Comparison of ENCODE assay signal across 16 mouse cellular contexts in the genomic region with DNA sequence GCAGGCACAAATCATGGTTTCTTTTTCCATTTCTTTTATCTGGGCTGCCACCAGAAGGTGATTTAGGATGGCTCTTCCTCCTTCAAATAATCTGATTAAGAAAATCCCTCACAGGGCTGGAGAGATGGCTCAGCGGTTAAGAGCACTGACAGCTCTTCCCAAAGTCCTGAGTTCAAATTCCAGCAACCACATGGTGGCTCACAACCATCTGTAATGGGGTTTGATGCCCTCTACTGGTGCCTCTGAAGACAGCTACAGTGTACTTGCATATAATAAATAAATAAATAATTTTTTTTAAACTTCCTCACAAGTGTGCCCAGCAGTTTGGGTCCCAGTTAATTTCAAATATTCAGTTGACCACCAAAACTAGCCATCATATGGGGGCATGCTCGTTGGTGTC. TPM values are rescaled to one million over a fixed set of nuclear protein-coding genes. Genes with fewer than 3 reads are reported as not detected.
DNase-seq lines count a peak whose midpoint lies in the region; TF ChIP-seq lines count a peak whose summit lies in the region.
"Had no signal": no experiment of that assay in that cellular context is flagged by ENCODE, and none has a peak within 500 bp of the region (broad histone marks: within the 10 kb centered on the region; RNA-seq: fewer than 3 reads in every experiment).

No protein-coding gene starts in this region.

- DNase-seq in left cerebral cortex, adult 2 months (ENCODE audit: extremely low spot score in 1 of 2, low spot score in 2 of 2) = no peak
- no peak for DNase-seq in left cerebral cortex, postnatal 4 days
- peak; percentile 26 for DNase-seq in thymus, postnatal 25 days
- no peak for DNase-seq in thymus, postnatal 36 days
- DNase-seq in MN1 (ENCODE audit: low spot score) = peak; percentile 73
- no peak for DNase-seq in forebrain, embryonic 10.5 days (ENCODE audit: extremely low spot score, low spot score)
- DNase-seq in cerebellum, postnatal 14 days = no peak
- DNase-seq: cerebellum, adult 18-20 months; kidney, postnatal 36 days had no signal

- H3K4me1 ChIP-seq in forebrain, embryonic 10.5 days = peaks cover 17% of the 10 kb centered on the region

- peak; percentile 40 for TF ChIP-seq CTCF in left cerebral cortex, adult 2 months (IDR thresholded peaks at IDR 0.05)

- H3K27ac ChIP-seq in left cerebral cortex, adult 2 months = no peak overlapping the region
- no peak overlapping the region for H3K27ac ChIP-seq in forebrain, embryonic 10.5 days
- H3K27ac ChIP-seq: heart, embryonic 13.5 days; hindbrain, embryonic 13.5 days; liver, embryonic 15.5 days; neural tube, embryonic 13.5 days had no signal

- peaks cover 7% of the 10 kb centered on the region for H3K9me3 ChIP-seq in forebrain, embryonic 10.5 days
- H3K9me3 ChIP-seq: hindbrain, embryonic 13.5 days; liver, embryonic 15.5 days had no signal

- peaks cover 17% of the 10 kb centered on the region for H3K36me3 ChIP-seq in forebrain, embryonic 10.5 days (replicated peaks)

- H3K4me3 ChIP-seq in left cerebral cortex, adult 2 months = no peak overlapping the region
- no peak overlapping the region for H3K4me3 ChIP-seq in forebrain, embryonic 10.5 days
- H3K4me3 ChIP-seq: heart, embryonic 13.5 days; hindbrain, embryonic 13.5 days; liver, embryonic 15.5 days; neural tube, embryonic 13.5 days had no signal

- 90% methylated on average over 2 of the region's 2 CpGs for WGBS in forebrain, embryonic 10.5 days

- intact Hi-C loops in left cerebral cortex, adult 2 months (cut with DNase I) = loop anchor here (5.0 kb wide), 1 partner anchor 71 kb away; no protein-coding TSS in a partner anchor
- intact Hi-C loops in left cerebral cortex, postnatal 4 days (cut with DNase I) = loop anchor here (10.0 kb wide), 1 partner anchor 161 kb away; a partner anchor contains a TSS

- H3K27me3 ChIP-seq in forebrain, embryonic 10.5 days (ENCODE audit: poor library complexity, severe bottlenecking) = no peaks in the 10 kb centered on the region
- H3K27me3 ChIP-seq: heart, embryonic 13.5 days; hindbrain, embryonic 13.5 days; liver, embryonic 15.5 days; neural tube, embryonic 13.5 days had no signal

RNA-seq across cellular contexts. Expression of a gene that starts 1.2 kb away (rescaled TPM):
- total RNA-seq in left cerebral cortex, adult 2 months (2021) = 10 to 100 TPM; 10.7 to 12.1 TPM
- 10 to 100 TPM; 15.8 to 15.9 TPM for total RNA-seq in left cerebral cortex, postnatal 4 days (2021)
- 17.0 and 18.5 TPM in 2 replicates for polyA plus RNA-seq in forebrain, embryonic 10.5 days (2016; fragmentation: Nextera tagmentation; extraction: Ambion mirVana)

RNA-seq across cellular contexts. Expression of a gene that starts 6.3 kb away (rescaled TPM):
- total RNA-seq in left cerebral cortex, adult 2 months (2021) = under 1 TPM; 0.18 to 0.54 TPM
- total RNA-seq in left cerebral cortex, postnatal 4 days (2021) = under 1 TPM in 1 of 2 experiments, not detected in 1; 0.42 TPM
- polyA plus RNA-seq in forebrain, embryonic 10.5 days (2016; fragmentation: Nextera tagmentation; extraction: Ambion mirVana) = 0.10 and 0.16 TPM in 2 replicates
- total RNA-seq: adrenal gland, postnatal 4 days had no signal
- polyA plus RNA-seq: heart, embryonic 13.5 days; hindbrain, embryonic 13.5 days; liver, embryonic 15.5 days; neural tube, embryonic 13.5 days; stomach, embryonic 14.5 days had no signal

RNA-seq across cellular contexts. Expression of a gene that starts 29.3 kb away (rescaled TPM):
- total RNA-seq in left cerebral cortex, adult 2 months (2021) = 1 to 10 TPM; 3.4 TPM
- total RNA-seq in left cerebral cortex, postnatal 4 days (2021) = not detected
- polyA plus RNA-seq in forebrain, embryonic 10.5 days (2016; fragmentation: Nextera tagmentation; extraction: Ambion mirVana) = 0.10 and 0.11 TPM in 2 replicates
- polyA plus RNA-seq: heart, embryonic 13.5 days; hindbrain, embryonic 13.5 days; liver, embryonic 15.5 days; neural tube, embryonic 13.5 days had no signal

RNA-seq across cellular contexts. Expression of a gene that starts 31.2 kb away (rescaled TPM):
- total RNA-seq in left cerebral cortex, adult 2 months (2021) = under 1 TPM; 0.27 to 0.35 TPM
- total RNA-seq in left cerebral cortex, postnatal 4 days (2021) = under 1 TPM; 0.26 to 0.52 TPM
- polyA plus RNA-seq in forebrain, embryonic 10.5 days (2016; fragmentation: Nextera tagmentation; extraction: Ambion mirVana) = 0.11 TPM in 1 of 2 replicates, not detected in the other
- total RNA-seq: gastrocnemius, adult 18-20 months had no signal

RNA-seq across cellular contexts. Expression of a gene that starts 31.2 kb away (rescaled TPM):
- total RNA-seq in left cerebral cortex, adult 2 months (2021) = 10 to 100 TPM; 42.3 to 43.1 TPM
- 100 to 1,000 TPM; 103 to 107 TPM for total RNA-seq in left cerebral cortex, postnatal 4 days (2021)
- 61.9 and 66.0 TPM in 2 replicates for polyA plus RNA-seq in forebrain, embryonic 10.5 days (2016; fragmentation: Nextera tagmentation; extraction: Ambion mirVana)

Comparison
In these comparisons a context has a peak if more than half of its experiments do, and no peak if none do; other contexts are left out.
1. DNase-seq: peak in thymus, postnatal 25 days (single experiment) and MN1 (single experiment); none in left cerebral cortex, adult 2 months (0 of 2), left cerebral cortex, postnatal 4 days (single experiment), thymus, postnatal 36 days (0 of 2), forebrain, embryonic 10.5 days (single experiment) and cerebellum, postnatal 14 days (0 of 2).
2. RNA of a gene that starts 29.3 kb away (total RNA-seq): 3.4 TPM in left cerebral cortex, adult 2 months; not detected in left cerebral cortex, postnatal 4 days; every median in the first group is over 4 times any median in the second.